Comparison of ENCODE assay signal across 14 mouse cellular contexts in genomic region chr15:69923833-69924232, GRCm38 (mm10).
DNase-seq lines count a peak whose midpoint lies in the region; ATAC-seq lines count a peak whose summit lies in the region.
"Had no signal": no experiment of that assay in that cellular context is flagged by ENCODE, and none has a peak within 500 bp of the region (broad histone marks: within the 10 kb centered on the region; RNA-seq: fewer than 3 reads in every experiment).

No protein-coding gene starts in this region.

- no peak overlapping the region for H3K9ac ChIP-seq in neural tube, embryonic 15.5 days (replicated peaks)

- no peaks in the 10 kb centered on the region for H3K27me3 ChIP-seq in neural tube, embryonic 15.5 days (replicated peaks)

- H3K27ac ChIP-seq in neural tube, embryonic 15.5 days (replicated peaks): no peak overlapping the region

- no peaks in the 10 kb centered on the region for H3K4me1 ChIP-seq in neural tube, embryonic 15.5 days

- ATAC-seq in neural tube, embryonic 15.5 days (ENCODE audit: low FRiP score): no peak

- H3K4me3 ChIP-seq in neural tube, embryonic 15.5 days (replicated peaks): no peak overlapping the region

- H3K4me2 ChIP-seq in neural tube, embryonic 15.5 days: no peak overlapping the region
- H3K4me2 ChIP-seq: liver, embryonic 11.5 days had no signal

- peak; percentile 23 to 44 for DNase-seq in cerebellum, postnatal 14 days
- no peak for DNase-seq in cerebellum, adult 9-11 months
- peak; percentile 52 for DNase-seq in retina, postnatal 1 day
- DNase-seq in retina, embryonic 14.5 days (ENCODE audit: low spot score): no peak
- peak; percentile 54 for DNase-seq in layer of hippocampus, adult 9-11 months
- peak; percentile 59 for DNase-seq in telencephalon, adult 2 months (ENCODE audit: low read depth, low spot score)
- no peak for DNase-seq in urinary bladder, adult 18-20 months (ENCODE audit: low spot score in 2 of 2)
- DNase-seq: gastrocnemius, postnatal 25 days; heart, postnatal 10 days; kidney, adult 18-20 months; lung, postnatal 14 days; thymus, adult 18-20 months had no signal

- H3K36me3 ChIP-seq in neural tube, embryonic 15.5 days: no peaks in the 10 kb centered on the region

- no peaks in the 10 kb centered on the region for H3K9me3 ChIP-seq in neural tube, embryonic 15.5 days (replicated peaks)

- 49% methylated on average over 4 of the region's 4 CpGs for WGBS in neural tube, embryonic 15.5 days

Comparison
In these comparisons a context has a peak if more than half of its experiments do, and no peak if none do; other contexts are left out.
1. DNase-seq: peak in cerebellum, postnatal 14 days (2 of 2), retina, postnatal 1 day (single experiment), layer of hippocampus, adult 9-11 months (single experiment) and telencephalon, adult 2 months (single experiment); none in cerebellum, adult 9-11 months (single experiment), retina, embryonic 14.5 days (single experiment) and urinary bladder, adult 18-20 months (0 of 2).